Comparison of ENCODE assay signal across 7 mouse cellular contexts in the genomic region with DNA sequence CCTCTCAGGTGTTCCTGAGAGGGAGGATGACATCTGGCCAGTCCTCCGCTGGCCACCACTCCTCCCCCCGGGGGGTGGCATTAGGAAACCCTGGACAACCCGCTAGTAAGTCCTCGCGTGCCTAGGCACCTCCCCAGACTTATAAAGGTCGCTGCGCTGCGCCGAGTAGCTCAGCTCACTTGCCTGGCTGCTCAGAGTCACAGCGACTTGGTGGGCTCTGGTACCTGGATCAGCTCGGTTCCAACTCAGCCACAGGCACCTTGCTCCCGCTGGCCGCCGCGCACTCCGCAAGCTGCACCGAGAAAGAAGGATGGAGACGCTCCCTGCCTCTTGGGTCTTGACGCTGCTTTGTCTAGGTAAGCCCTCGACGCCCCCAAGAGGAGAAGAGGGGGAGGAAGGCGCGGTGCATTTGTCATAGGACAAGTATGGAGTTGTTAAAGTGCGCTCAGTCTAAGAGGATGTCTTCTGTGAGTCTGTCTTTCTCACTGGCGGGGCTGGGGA. TPM values are rescaled to one million over a fixed set of nuclear protein-coding genes. Genes with fewer than 3 reads are reported as not detected.
DNase-seq lines count a peak whose midpoint lies in the region; ATAC-seq lines count a peak whose summit lies in the region.

A gene (plus strand): TSS at position 173 of the 501 bp plus-strand sequence.

- H3K36me3 ChIP-seq in forebrain, embryonic 11.5 days (ENCODE audit: control insufficient read depth, insufficient read depth, low read length): no peaks in the 10 kb centered on the region
- no peaks in the 10 kb centered on the region for H3K36me3 ChIP-seq in intestine, embryonic 16.5 days (ENCODE audit: control insufficient read depth, insufficient read depth, low read length)
- no peaks in the 10 kb centered on the region for H3K36me3 ChIP-seq in midbrain, embryonic 14.5 days (ENCODE audit: control insufficient read depth, insufficient read depth, low read length)

- H3K9ac ChIP-seq in forebrain, embryonic 11.5 days (ENCODE audit: low read length): peak within 1 kb of the TSS; percentile 43
- peak within 1 kb of the TSS; percentile 66 for H3K9ac ChIP-seq in intestine, embryonic 16.5 days (ENCODE audit: low read depth, low read length)
- peak within 1 kb of the TSS; percentile 21; the same call in 1 of the 2 replicates for H3K9ac ChIP-seq in midbrain, embryonic 14.5 days (replicated peaks; ENCODE audit: low read length)

- no peaks in the 10 kb centered on the region for H3K9me3 ChIP-seq in forebrain, embryonic 11.5 days (ENCODE audit: control insufficient read depth, low read length)
- H3K9me3 ChIP-seq in intestine, embryonic 16.5 days (ENCODE audit: control insufficient read depth, low read length): no peaks in the 10 kb centered on the region
- no peaks in the 10 kb centered on the region for H3K9me3 ChIP-seq in midbrain, embryonic 14.5 days (ENCODE audit: control insufficient read depth, low read length)

- H3K4me2 ChIP-seq in forebrain, embryonic 11.5 days (ENCODE audit: low read depth, low read length, severe bottlenecking): peak within 1 kb of the TSS; percentile 68
- H3K4me2 ChIP-seq in intestine, embryonic 16.5 days (ENCODE audit: low read depth, low read length): peak within 1 kb of the TSS; percentile 59
- peak within 1 kb of the TSS; percentile 64 for H3K4me2 ChIP-seq in midbrain, embryonic 14.5 days (ENCODE audit: low read length)

- intact Hi-C loops in left cerebral cortex, postnatal 14 days (cut with DNase I): no loop called here

- WGBS in forebrain, embryonic 11.5 days: 1% methylated on average over 25 of the region's 25 CpGs
- 1% methylated on average over 25 of the region's 25 CpGs for WGBS in intestine, embryonic 16.5 days
- 1% methylated on average over 25 of the region's 25 CpGs for WGBS in midbrain, embryonic 14.5 days

- no peaks in the 10 kb centered on the region for H3K4me1 ChIP-seq in forebrain, embryonic 11.5 days (replicated peaks; ENCODE audit: control insufficient read depth, insufficient read depth, low read length)
- H3K4me1 ChIP-seq in intestine, embryonic 16.5 days (ENCODE audit: control insufficient read depth, insufficient read depth, low read length): peaks cover 15% of the 10 kb centered on the region
- peaks cover 6% of the 10 kb centered on the region; the same call in 1 of the 2 replicates for H3K4me1 ChIP-seq in midbrain, embryonic 14.5 days (ENCODE audit: control insufficient read depth, insufficient read depth, low read length)

- H3K27me3 ChIP-seq in forebrain, embryonic 11.5 days (ENCODE audit: control insufficient read depth, insufficient read depth, low read length): peaks cover 8% of the 10 kb centered on the region
- H3K27me3 ChIP-seq in intestine, embryonic 16.5 days (replicated peaks; ENCODE audit: control insufficient read depth, insufficient read depth, low read length): no peaks in the 10 kb centered on the region
- H3K27me3 ChIP-seq in midbrain, embryonic 14.5 days (ENCODE audit: control insufficient read depth, insufficient read depth, low read length): no peaks in the 10 kb centered on the region

- H3K4me3 ChIP-seq in forebrain, embryonic 11.5 days (ENCODE audit: low read depth, low read length): peak within 1 kb of the TSS; percentile 29
- H3K4me3 ChIP-seq in intestine, embryonic 16.5 days (ENCODE audit: low read length): peak within 1 kb of the TSS; percentile 45
- peak within 1 kb of the TSS; percentile 34 for H3K4me3 ChIP-seq in midbrain, embryonic 14.5 days (replicated peaks; ENCODE audit: low read depth, low read length)

- DNase-seq in urinary bladder, postnatal 14 days (ENCODE audit: low spot score): peak; percentile 31
- no peak for DNase-seq in urinary bladder, adult 2 months (ENCODE audit: low spot score)
- DNase-seq in forebrain, embryonic 11.5 days (ENCODE audit: low spot score): peak; percentile 73
- peak; percentile 46 for DNase-seq in midbrain, embryonic 14.5 days
- no peak for DNase-seq in adrenal gland, postnatal 14 days
- DNase-seq in left cerebral cortex, postnatal 14 days (ENCODE audit: low spot score in 2 of 2): no peak

- ATAC-seq in forebrain, embryonic 11.5 days (replicated peaks; ENCODE audit: low FRiP score): peak; percentile 78
- ATAC-seq in intestine, embryonic 16.5 days: peak; percentile 82
- ATAC-seq in midbrain, embryonic 14.5 days (ENCODE audit: low FRiP score, low TSS enrichment): peak; percentile 62; the same call in 1 of the 2 replicates

- H3K27ac ChIP-seq in forebrain, embryonic 11.5 days (ENCODE audit: low read depth, low read length): no peak within 1 kb of the TSS
- H3K27ac ChIP-seq in intestine, embryonic 16.5 days (ENCODE audit: low read length): peak within 1 kb of the TSS; percentile 50; the same call in 1 of the 2 replicates
- no peak within 1 kb of the TSS for H3K27ac ChIP-seq in midbrain, embryonic 14.5 days (replicated peaks; ENCODE audit: low read depth, low read length)

RNA-seq across cellular contexts. Expression of the gene that starts here (rescaled TPM):
- 1.7 and 2.8 TPM in 2 replicates for polyA plus RNA-seq in urinary bladder, adult 2 months (2012; rRNA removed)
- polyA plus RNA-seq in forebrain, embryonic 11.5 days (2014; fragmentation: Nextera tagmentation; extraction: Ambion mirVana): 0.11 TPM in 1 of 2 replicates, not detected in the other
- polyA plus RNA-seq in intestine, embryonic 16.5 days (2015; fragmentation: Nextera tagmentation; extraction: Ambion mirVana): 1.3 and 1.5 TPM in 2 replicates
- polyA plus RNA-seq in midbrain, embryonic 14.5 days (2014; fragmentation: Nextera tagmentation; extraction: Ambion mirVana): not detected in 2 replicates
- total RNA-seq in adrenal gland, postnatal 14 days (2021): 0.07 TPM in 1 of 2 replicates, not detected in the other
- not detected for total RNA-seq in left cerebral cortex, postnatal 14 days (2021)

Comparison
In these comparisons a context has a peak if more than half of its experiments do, and no peak if none do; other contexts are left out.
1. Peak in DNase-seq, ATAC-seq, H3K4me3 ChIP-seq, H3K9ac ChIP-seq and H3K4me2 ChIP-seq in forebrain, embryonic 11.5 days; RNA of the gene not detected or under 1 TPM.
2. Peak in DNase-seq, ATAC-seq, H3K4me3 ChIP-seq, H3K9ac ChIP-seq and H3K4me2 ChIP-seq in midbrain, embryonic 14.5 days; RNA of the gene not detected or under 1 TPM.